Mouse (Mus musculus) bone marrow, adult 2 months (tissue): ENCODE measurements around the gene Shisa7. TPM values are rescaled to one million over a fixed set of nuclear protein-coding genes. Genes with fewer than 3 reads are reported as not detected.
"Not testable (repeated sequence)": the region's sequence is repeated elsewhere in the genome, so short reads cannot be mapped to it uniquely, and the experiment has no call there.

Experiments
- H3K27ac ChIP-seq: fragments of 200-500 bp; 2 replicates; pipeline ENCODE4 v1.5.1; 2012; ENCODE audit warnings: low read depth, mild to moderate bottlenecking, control low read depth, inconsistent platforms, low read length; ENCODE audit not compliant: control insufficient read depth, poor library complexity, insufficient read depth
- H3K4me1 ChIP-seq: fragments of 200-500 bp; 2 replicates; pipeline ENCODE4 v1.6.1; 2011; ENCODE audit warnings: low read length; ENCODE audit not compliant: control insufficient read depth, insufficient read depth
- H3K4me3 ChIP-seq: fragments of 200-500 bp; replicated peaks from 2 replicates; pipeline ENCODE3; 2011; ENCODE audit warnings: mild to moderate bottlenecking, low read depth, low read length, control low read depth; ENCODE audit not compliant: control insufficient read depth
- CTCF ChIP-seq: fragments of 200-500 bp; IDR thresholded peaks from 2 replicates; pipeline ENCODE4 v1.5.1; 2011; ENCODE audit warnings: low read length, control low read depth; ENCODE audit not compliant: control insufficient read depth, insufficient read depth
- POLR2A ChIP-seq: fragments of 200-500 bp; IDR thresholded peaks from 2 replicates; pipeline ENCODE4 v1.6.1; 2011; ENCODE audit warnings: low read depth, mild to moderate bottlenecking, control low read depth, low read length, borderline replicate concordance; ENCODE audit not compliant: control insufficient read depth
- WGBS: fragments of 180-500 bp; shearing (Covaris S2); methylation state at CpG from one replicate; pipeline ENCODE4 v1.1.7; 2018; 5-methylcytosine and 5-hydroxymethylcytosine counted together
- polyA plus RNA-seq: library from polyadenylated mRNA; stranded (reverse); fragments of >200 nt; gene quantifications from 2 replicates; pipeline ENCODE4 v1.2.4, GENCODE M21; 2011; ENCODE audit warnings: low replicate concordance; ENCODE audit not compliant: missing spikeins, insufficient read depth, insufficient read length

Gene Shisa7
- polyA plus RNA-seq, 1 experiment = 0.67 TPM

GRCm38 (mm10) chr7:4794631-4795168, 49.8 kb downstream of the Shisa7 start:
- H3K27ac ChIP-seq = no peak overlapping the region
- 67% methylated on average over 3 of the region's 3 CpGs for WGBS
- no peak for TF ChIP-seq CTCF
- no peak for TF ChIP-seq POLR2A
- H3K4me3 ChIP-seq = no peak overlapping the region
- H3K4me1 ChIP-seq = no peaks in the 10 kb centered on the region; the same call in 1 of the 2 replicates

DNA sequence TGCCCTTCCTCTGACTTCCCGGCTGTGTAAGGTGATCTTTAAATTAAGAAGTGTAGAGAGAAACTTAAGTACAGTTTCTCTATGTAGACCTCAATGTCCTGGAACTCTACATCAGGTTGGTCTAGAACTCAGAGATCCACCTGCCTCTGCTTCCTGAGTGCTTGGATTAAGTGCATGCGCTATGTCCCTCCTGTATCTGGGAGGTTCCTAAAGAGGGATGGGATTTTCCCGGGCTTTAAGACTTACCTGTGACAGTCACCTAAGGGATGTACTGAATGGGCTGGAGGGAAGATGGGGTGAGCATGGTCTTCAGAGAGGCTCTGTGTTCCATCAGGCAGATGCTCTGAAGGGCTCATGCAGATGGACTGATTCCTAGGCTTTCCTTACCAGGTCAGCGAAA, 50.8 kb downstream of the Shisa7 start:
- H3K27ac ChIP-seq = no peak overlapping the region
- no peaks in the 10 kb centered on the region; the same call in 1 of the 2 replicates for H3K4me1 ChIP-seq
- 33% methylated on average over 4 of the region's 4 CpGs for WGBS
- TF ChIP-seq POLR2A (no peak), CTCF (no peak)
- peak overlapping the region; percentile 100 for H3K4me3 ChIP-seq

GRCm38 (mm10) chr7:4793248-4793647, 51.2 kb downstream of the Shisa7 start:
- peak overlapping the region; percentile 100 for H3K4me3 ChIP-seq
- H3K4me1 ChIP-seq = not testable (repeated sequence)
- H3K27ac ChIP-seq = peak overlapping the region; percentile 85

GRCm38 (mm10) chr7:4792278-4793212, 52.0 kb downstream of the Shisa7 start, which contains the start of gene Rpl28:
Rpl28 (plus strand) TSS chr7:4792874.
- H3K27ac ChIP-seq = peak within 1 kb of the TSS; percentile 90
- peaks cover 2% of the 10 kb centered on the region; the same call in 1 of the 2 replicates for H3K4me1 ChIP-seq
- WGBS = 1% methylated on average over 54 of the region's 54 CpGs
- H3K4me3 ChIP-seq = peak within 1 kb of the TSS; percentile 100
- TF ChIP-seq POLR2A (peak; percentile 95), CTCF (0 out of 2 replicates have a peak, but pooled peaks have one; percentile 16)

More at GRCm38 (mm10) chr7:4793248-4793647, 51.2 kb downstream of the Shisa7 start:
- WGBS = under 1% methylated on average over 31 of the region's 31 CpGs

DNA sequence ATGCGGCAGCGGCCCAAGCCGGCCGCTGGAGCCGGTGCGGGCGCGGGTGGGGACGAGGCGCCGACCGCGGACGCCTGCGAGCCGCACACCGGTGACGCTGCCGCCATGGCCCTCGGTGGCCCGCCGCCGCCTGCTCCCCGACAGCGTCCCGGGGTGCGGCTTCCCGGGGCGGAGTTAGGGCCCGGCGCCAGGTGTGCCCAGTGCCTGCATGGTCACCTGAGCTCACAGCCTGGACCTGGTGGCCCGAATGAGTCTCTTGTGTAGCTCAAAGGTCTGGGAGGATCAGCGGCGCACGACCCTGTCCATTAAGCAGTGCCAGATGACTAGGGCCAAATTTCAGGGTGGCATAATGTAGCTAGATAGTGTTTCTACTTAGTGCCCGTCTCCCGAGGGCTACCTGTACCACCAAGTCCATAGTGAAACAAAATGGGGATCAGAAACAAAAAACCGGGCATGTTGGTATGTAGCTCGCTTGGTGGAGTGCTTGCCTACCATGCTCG, 55.0 kb downstream of the Shisa7 start, which contains the start of gene Tmem238:
Gene Tmem238 (minus strand): TSS at position 221 of the 500 bp plus-strand sequence.
- H3K4me1 ChIP-seq = peaks cover 2% of the 10 kb centered on the region; the same call in 1 of the 2 replicates
- 8% methylated on average over 40 of the region's 40 CpGs for WGBS
- TF ChIP-seq POLR2A (0 out of 2 replicates have a peak, but pooled peaks have one; percentile 1), CTCF (no peak)
- H3K4me3 ChIP-seq = peak within 1 kb of the TSS; percentile 71
- H3K27ac ChIP-seq = peak within 1 kb of the TSS; percentile 40

DNA sequence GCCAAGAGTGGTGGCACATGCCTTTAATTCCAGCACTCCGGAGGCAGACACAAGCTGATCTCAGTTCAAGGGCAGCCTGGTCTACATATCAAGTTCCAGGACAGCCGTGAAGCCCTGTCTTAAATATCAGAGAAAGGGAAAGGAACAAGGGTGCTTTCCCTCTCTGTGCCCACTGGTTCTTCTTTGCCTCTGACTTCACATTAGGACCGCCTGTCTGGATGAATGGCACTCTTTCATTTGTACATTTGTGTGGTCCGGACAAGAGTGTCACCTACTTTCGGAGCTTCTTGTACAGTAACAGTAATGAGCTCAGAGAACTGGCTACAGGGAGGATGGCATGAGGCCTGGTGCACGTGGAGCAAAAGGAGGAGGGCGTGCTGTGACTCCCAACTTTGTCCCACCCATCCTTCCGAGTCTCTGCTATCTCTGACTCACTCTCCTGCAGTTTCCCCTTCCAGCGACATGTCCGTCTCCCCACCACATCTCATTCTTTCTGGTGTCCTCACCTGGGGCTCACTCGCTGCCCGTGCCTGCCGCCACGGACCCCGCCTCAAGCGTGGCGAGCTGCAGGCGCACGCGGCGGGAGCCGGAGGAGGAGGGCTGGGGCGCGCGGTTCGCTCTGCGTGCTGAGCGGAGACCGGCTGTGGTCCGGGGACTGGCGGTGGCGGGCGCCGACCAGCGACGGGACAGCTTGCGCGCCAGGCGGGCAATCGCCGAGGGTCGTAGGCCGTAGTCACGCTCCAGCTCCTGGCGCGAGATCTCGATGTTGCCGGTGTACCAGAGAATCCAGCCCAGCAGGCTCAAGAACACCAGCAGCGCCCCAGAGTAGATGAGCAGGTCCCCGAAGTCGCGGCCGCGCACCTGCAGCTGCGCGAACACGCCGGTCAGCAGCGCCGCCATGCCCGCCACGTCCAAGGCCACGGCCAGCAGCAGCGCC, 55.7 kb downstream of the Shisa7 start:
- TF ChIP-seq POLR2A (peak; percentile 18; the same call in 1 of the 2 replicates), CTCF (no peak)
- Histone ChIP-seq H3K27ac (peak overlapping the region; percentile 40), H3K4me3 (peak overlapping the region; percentile 71), H3K4me1 (peaks cover 2% of the 10 kb centered on the region; the same call in 1 of the 2 replicates)
- WGBS = 1% methylated on average over 63 of the region's 64 CpGs

DNA sequence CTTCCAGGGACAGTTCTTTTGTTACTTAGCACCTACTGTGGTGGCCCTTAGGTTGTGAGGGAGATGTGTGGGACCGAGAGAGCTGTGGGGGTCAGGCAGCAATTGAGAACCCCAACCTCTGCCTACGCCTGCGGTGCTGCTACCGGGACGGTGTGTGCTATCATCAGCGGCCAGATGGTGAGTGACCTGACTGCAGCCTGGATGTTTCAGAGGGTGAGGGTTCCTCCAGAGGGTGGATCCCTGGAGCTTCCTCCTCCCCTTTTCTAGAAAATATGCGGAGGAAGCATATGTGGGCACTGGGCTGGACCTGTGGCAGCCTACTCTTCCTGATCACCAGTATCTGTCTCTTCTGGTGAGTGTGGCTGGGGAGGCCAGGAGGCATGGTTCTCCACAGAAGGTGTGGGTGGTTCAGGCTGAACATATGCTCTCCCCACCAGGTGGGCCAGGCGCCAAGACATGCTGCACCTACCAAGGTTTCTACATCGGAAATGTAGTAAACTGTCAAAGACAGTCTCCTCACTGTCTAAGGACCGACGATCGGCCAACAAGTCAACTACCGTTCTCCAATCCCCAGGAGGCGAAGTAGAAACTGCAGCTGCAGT, 60.7 kb downstream of the Shisa7 start:
- Histone ChIP-seq H3K4me1 (peaks cover 2% of the 10 kb centered on the region; the same call in 1 of the 2 replicates), H3K4me3 (no peak overlapping the region), H3K27ac (no peak overlapping the region)
- TF ChIP-seq POLR2A (no peak), CTCF (no peak)
- 66% methylated on average over 14 of the region's 14 CpGs for WGBS
